ENCODE assay signal across 21 mouse cellular contexts in genomic region chr17:15528887-15529286, GRCm38 (mm10).
"Had no signal": no experiment of that assay in that cellular context is flagged by ENCODE, and none has a peak within 500 bp of the region (broad histone marks: within the 10 kb centered on the region; RNA-seq: fewer than 3 reads in every experiment).

No protein-coding gene starts in this region.

- H3K36me3 ChIP-seq: stomach, embryonic 15.5 days had no signal

- H3K27ac ChIP-seq: liver, embryonic 14.5 days; midbrain, embryonic 12.5 days; neural tube, embryonic 13.5 days; neural tube, embryonic 15.5 days; stomach, embryonic 15.5 days; stomach, postnatal 0 days had no signal

- H3K4me3 ChIP-seq: megakaryocyte, embryonic 14.5 days; midbrain, embryonic 12.5 days; neural tube, embryonic 13.5 days; neural tube, embryonic 15.5 days; stomach, embryonic 15.5 days had no signal

- ATAC-seq: midbrain, embryonic 16.5 days had no signal

- H3K9me3 ChIP-seq: midbrain, embryonic 12.5 days; neural tube, embryonic 13.5 days; neural tube, embryonic 15.5 days; stomach, embryonic 15.5 days had no signal

- H3K9ac ChIP-seq: liver, embryonic 14.5 days; lung, embryonic 14.5 days; midbrain, embryonic 12.5 days; neural tube, embryonic 13.5 days; neural tube, embryonic 15.5 days; stomach, embryonic 15.5 days had no signal

- DNase-seq: lung, adult 18-20 months; lung, embryonic 14.5 days; lung, postnatal 10 days; lung, postnatal 4 days; midbrain, embryonic 14.5 days; retina, postnatal 1 day; right cerebral cortex, adult 18-20 months; right cerebral cortex, postnatal 25 days; right cerebral cortex, postnatal 4 days; spleen, adult 18-20 months; thymus, adult 2 months; thymus, postnatal 25 days; thymus, postnatal 4 days had no signal

- H3K27me3 ChIP-seq: megakaryocyte, embryonic 14.5 days; midbrain, embryonic 12.5 days; neural tube, embryonic 13.5 days; neural tube, embryonic 15.5 days; stomach, embryonic 15.5 days had no signal

- H3K4me2 ChIP-seq: neural tube, embryonic 15.5 days had no signal
